Mouse (Mus musculus): Measurements from ENCODE around the gene March1. TPM values are rescaled to one million over a fixed set of nuclear protein-coding genes. Genes with fewer than 3 reads are reported as not detected.

The March1 gene
- polyA plus RNA-seq, 1 experiment from 2014 or later: 0.77 TPM

DNA sequence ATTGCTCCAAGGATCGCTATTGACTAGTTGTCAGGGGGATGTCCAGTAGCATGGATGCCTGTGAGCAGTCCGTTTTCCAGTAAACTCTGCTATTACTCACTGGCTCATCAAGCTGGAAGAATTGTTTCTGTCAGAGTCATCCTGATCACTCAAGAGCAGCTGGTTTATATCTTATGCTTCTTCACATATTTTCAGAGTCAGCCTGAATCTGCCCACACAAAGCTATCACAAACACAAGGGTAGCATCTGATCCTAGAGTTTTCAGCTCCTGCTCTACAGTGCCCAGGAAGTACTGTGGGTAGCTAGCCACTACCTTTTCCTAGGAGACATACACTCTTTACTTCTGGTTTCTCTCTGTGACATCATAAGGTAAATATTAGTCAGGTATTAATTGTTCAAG lies 405.1 kb downstream of the March1 start:
- no peaks in the 10 kb centered on the region for H3K36me3 ChIP-seq

DNA sequence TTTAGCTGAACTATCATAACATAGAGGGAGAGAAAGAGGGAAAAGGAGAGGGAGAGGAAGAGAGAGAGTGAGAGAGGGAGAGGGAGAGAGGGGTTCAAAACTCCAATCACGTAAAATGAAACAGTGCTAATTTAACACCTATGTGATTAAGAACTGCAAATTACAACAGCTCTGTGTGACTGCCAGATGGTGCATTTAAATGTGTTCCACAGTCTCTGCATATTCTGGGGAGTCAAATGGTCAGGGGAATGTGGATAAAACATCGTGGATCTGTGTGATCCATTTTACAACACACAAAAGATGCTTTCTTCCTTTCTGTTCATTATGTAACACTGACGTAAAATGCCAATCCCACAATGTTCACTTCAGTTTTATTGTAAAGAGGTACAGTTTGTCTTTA lies 416.0 kb downstream of the March1 start:
- H3K36me3 ChIP-seq: no peaks in the 10 kb centered on the region
- H3K9me3 ChIP-seq (replicated peaks): no peaks in the 10 kb centered on the region
- no peaks in the 10 kb centered on the region for H3K27me3 ChIP-seq
- no peaks in the 10 kb centered on the region for H3K4me1 ChIP-seq
- H3K9ac ChIP-seq: no peak overlapping the region
- no peak overlapping the region for H3K4me2 ChIP-seq (replicated peaks)
- no peak overlapping the region for H3K4me3 ChIP-seq (replicated peaks)
- H3K27ac ChIP-seq (replicated peaks): no peak overlapping the region
- WGBS: 73% methylated on average over 3 of the region's 3 CpGs
- ATAC-seq (ENCODE audit: insufficient number of reproducible peaks, low FRiP score, low TSS enrichment, low read depth): no peak

More for the DNA sequence above, 405.1 kb downstream of the March1 start:
- Histone ChIP-seq H3K27ac (replicated peaks) (no peak overlapping the region), H3K27me3 (no peaks in the 10 kb centered on the region), H3K4me3 (replicated peaks) (no peak overlapping the region), H3K4me1 (no peaks in the 10 kb centered on the region), H3K9me3 (replicated peaks) (no peaks in the 10 kb centered on the region), H3K9ac (no peak overlapping the region), H3K4me2 (replicated peaks) (no peak overlapping the region)
- ATAC-seq (ENCODE audit: insufficient number of reproducible peaks, low FRiP score, low TSS enrichment, low read depth): no peak
- WGBS: 82% methylated on average over 2 of the region's 2 CpGs

DNA sequence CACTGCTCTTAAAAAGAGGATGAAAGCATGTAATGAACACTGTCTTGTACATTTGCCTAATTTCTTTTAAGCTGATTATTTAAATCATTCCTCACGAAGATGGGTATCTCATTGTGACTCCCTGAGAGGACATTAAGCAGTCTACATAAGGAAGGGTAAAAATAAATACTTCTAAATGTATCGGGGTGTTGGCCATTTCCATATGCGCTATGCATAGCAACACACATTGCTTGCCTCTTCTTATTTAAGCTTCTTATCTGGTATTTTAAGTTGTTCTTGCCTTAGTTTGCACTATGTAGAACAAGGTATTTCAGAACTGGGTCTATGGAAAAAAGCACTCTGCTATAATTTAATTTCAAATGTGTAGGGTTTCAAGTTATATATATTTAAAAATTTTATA lies 416.7 kb downstream of the March1 start:
- no peak overlapping the region for H3K4me3 ChIP-seq (replicated peaks)
- no peaks in the 10 kb centered on the region for H3K27me3 ChIP-seq
- no peak overlapping the region for H3K4me2 ChIP-seq (replicated peaks)
- H3K4me1 ChIP-seq: no peaks in the 10 kb centered on the region
- no peak for ATAC-seq (ENCODE audit: insufficient number of reproducible peaks, low FRiP score, low TSS enrichment, low read depth)
- no peaks in the 10 kb centered on the region for H3K9me3 ChIP-seq (replicated peaks)
- H3K9ac ChIP-seq: no peak overlapping the region
- no peak overlapping the region for H3K27ac ChIP-seq (replicated peaks)
- 85% methylated on average over 3 of the region's 3 CpGs for WGBS
- H3K36me3 ChIP-seq: no peaks in the 10 kb centered on the region

DNA sequence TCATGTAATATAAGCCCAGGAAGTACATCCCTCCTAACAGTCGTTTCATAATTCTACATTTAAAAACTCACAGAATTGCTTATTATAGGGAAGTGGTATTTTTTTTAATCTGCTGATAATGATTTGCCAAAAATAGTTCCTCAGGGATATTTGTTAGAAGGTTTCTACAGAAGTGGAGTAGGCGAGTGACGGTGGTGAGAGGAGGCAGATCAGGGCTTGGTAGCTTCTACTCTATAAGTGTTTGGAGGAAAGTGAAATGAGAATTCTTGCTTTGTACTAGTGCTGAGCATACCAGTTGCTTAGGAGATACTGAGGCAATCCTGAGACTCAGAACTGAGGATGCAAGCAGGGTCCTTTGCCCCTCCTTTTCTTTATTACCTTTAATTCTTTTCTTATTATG lies 476.5 kb downstream of the March1 start:
- Histone ChIP-seq H3K9me3 (replicated peaks) (no peaks in the 10 kb centered on the region), H3K27ac (replicated peaks) (no peak overlapping the region), H3K27me3 (no peaks in the 10 kb centered on the region), H3K36me3 (no peaks in the 10 kb centered on the region), H3K4me3 (replicated peaks) (no peak overlapping the region), H3K4me2 (replicated peaks) (no peak overlapping the region), H3K9ac (no peak overlapping the region), H3K4me1 (no peaks in the 10 kb centered on the region)
- ATAC-seq (ENCODE audit: insufficient number of reproducible peaks, low FRiP score, low TSS enrichment, low read depth): no peak
- 84% methylated on average over 3 of the region's 3 CpGs for WGBS

- Histone ChIP-seq H3K36me3 (no peaks in the 10 kb centered on the region), H3K4me1 (no peaks in the 10 kb centered on the region), H3K9me3 (replicated peaks) (no peaks in the 10 kb centered on the region), H3K4me3 (replicated peaks) (no peak overlapping the region), H3K27me3 (no peaks in the 10 kb centered on the region), H3K27ac (replicated peaks) (no peak overlapping the region), H3K4me2 (replicated peaks) (no peak overlapping the region), H3K9ac (no peak overlapping the region)
- 64% methylated on average over 1 of the region's 1 CpGs for WGBS
- no peak for ATAC-seq (ENCODE audit: insufficient number of reproducible peaks, low FRiP score, low TSS enrichment, low read depth)
Measured at GRCm38 (mm10) chr8:66098148-66098547, 480.4 kb downstream of the March1 start.

GRCm38 (mm10) chr8:66119294-66119693 lies 501.6 kb downstream of the March1 start:
- Histone ChIP-seq H3K9ac (no peak overlapping the region), H3K27ac (replicated peaks) (no peak overlapping the region), H3K9me3 (replicated peaks) (no peaks in the 10 kb centered on the region), H3K4me3 (replicated peaks) (no peak overlapping the region), H3K36me3 (no peaks in the 10 kb centered on the region), H3K27me3 (no peaks in the 10 kb centered on the region), H3K4me1 (no peaks in the 10 kb centered on the region), H3K4me2 (replicated peaks) (no peak overlapping the region)
- WGBS: 74% methylated on average over 2 of the region's 2 CpGs
- ATAC-seq (ENCODE audit: insufficient number of reproducible peaks, low FRiP score, low TSS enrichment, low read depth): no peak

DNA sequence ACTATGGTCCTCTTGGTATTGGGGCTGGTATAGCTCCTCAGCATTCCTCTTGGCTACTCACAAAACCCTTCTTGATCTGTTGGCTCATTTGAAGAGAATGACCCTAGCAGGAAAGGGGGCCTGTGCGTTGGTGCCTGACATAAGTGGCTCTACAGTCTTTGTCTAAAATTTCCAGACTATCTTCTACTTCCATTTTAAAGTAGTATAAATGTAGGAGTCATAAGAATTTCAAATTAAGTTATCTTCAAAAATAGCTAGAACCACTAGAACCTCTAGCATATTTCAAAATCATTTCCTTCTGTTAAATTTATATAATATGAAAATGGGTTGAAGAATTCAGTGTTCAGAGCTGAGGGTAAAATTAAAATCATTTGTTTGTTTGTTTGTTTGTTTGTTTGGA lies 541.9 kb downstream of the March1 start:
- no peaks in the 10 kb centered on the region for H3K36me3 ChIP-seq
- H3K27ac ChIP-seq (replicated peaks): no peak overlapping the region
- H3K27me3 ChIP-seq: no peaks in the 10 kb centered on the region
- H3K4me1 ChIP-seq: no peaks in the 10 kb centered on the region
- H3K4me3 ChIP-seq (replicated peaks): no peak overlapping the region
- no peak overlapping the region for H3K9ac ChIP-seq
- no peaks in the 10 kb centered on the region for H3K9me3 ChIP-seq (replicated peaks)
- WGBS: 82% methylated on average over 1 of the region's 1 CpGs
- no peak for ATAC-seq (ENCODE audit: insufficient number of reproducible peaks, low FRiP score, low TSS enrichment, low read depth)
- no peak overlapping the region for H3K4me2 ChIP-seq (replicated peaks)

DNA sequence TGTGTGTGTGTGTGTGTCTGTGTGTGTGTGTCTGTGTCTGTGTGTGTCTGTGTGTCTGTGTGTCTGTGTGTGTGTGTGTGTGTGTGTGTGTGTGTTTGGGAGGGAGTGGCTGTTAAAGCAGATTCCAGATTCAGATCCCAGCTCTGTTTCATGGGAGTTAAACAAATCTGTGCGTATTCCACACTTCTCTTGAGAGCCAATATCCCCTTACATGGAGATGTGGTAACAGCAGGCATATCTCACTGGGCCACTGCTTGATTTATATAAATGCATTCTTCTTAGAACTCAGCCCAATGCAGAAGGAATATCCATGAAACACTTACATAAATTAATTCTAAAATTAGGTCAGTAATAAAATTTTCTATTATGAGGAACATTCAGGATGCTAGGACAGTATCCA lies 549.1 kb downstream of the March1 start:
- Histone ChIP-seq H3K27me3 (no peaks in the 10 kb centered on the region), H3K4me2 (replicated peaks) (no peak overlapping the region), H3K4me3 (replicated peaks) (no peak overlapping the region), H3K4me1 (no peaks in the 10 kb centered on the region), H3K27ac (replicated peaks) (no peak overlapping the region), H3K9me3 (replicated peaks) (no peaks in the 10 kb centered on the region), H3K9ac (no peak overlapping the region), H3K36me3 (no peaks in the 10 kb centered on the region)
- 52% methylated on average over 1 of the region's 1 CpGs for WGBS
- ATAC-seq (ENCODE audit: insufficient number of reproducible peaks, low FRiP score, low TSS enrichment, low read depth): no peak

- Histone ChIP-seq H3K27me3 (no peaks in the 10 kb centered on the region), H3K4me1 (no peaks in the 10 kb centered on the region), H3K36me3 (no peaks in the 10 kb centered on the region), H3K27ac (replicated peaks) (no peak overlapping the region), H3K4me3 (replicated peaks) (no peak overlapping the region), H3K9me3 (replicated peaks) (no peaks in the 10 kb centered on the region), H3K4me2 (replicated peaks) (no peak overlapping the region), H3K9ac (no peak overlapping the region)
- 68% methylated on average over 2 of the region's 2 CpGs for WGBS
- no peak for ATAC-seq (ENCODE audit: insufficient number of reproducible peaks, low FRiP score, low TSS enrichment, low read depth)
Measured at GRCm38 (mm10) chr8:66167405-66168173, 549.9 kb downstream of the March1 start.

DNA sequence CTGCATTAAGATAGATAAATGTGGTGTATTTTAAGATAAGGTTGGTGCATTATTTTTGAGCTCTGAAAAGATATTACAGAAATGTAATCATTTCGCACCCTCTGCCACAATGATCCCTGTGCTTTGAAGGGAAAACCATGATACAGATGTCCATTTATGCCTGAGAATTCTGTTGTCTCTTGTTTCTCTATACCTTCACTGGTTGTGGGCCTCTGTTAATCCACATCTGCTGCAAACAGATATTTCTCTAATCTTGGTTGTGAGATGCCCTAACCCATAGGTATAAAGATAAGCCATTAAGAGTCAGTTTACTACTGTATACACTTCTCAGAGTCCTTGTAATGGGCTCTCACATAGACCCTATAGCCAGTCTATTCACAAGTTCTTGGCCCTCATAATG lies 561.6 kb downstream of the March1 start:
- Histone ChIP-seq H3K9ac (no peak overlapping the region), H3K4me1 (no peaks in the 10 kb centered on the region)

GRCm38 (mm10) chr8:66181265-66181664 lies 563.6 kb downstream of the March1 start:
- Histone ChIP-seq H3K9me3 (replicated peaks) (no peaks in the 10 kb centered on the region), H3K27ac (replicated peaks) (no peak overlapping the region), H3K4me2 (replicated peaks) (no peak overlapping the region), H3K4me1 (no peaks in the 10 kb centered on the region), H3K27me3 (no peaks in the 10 kb centered on the region), H3K4me3 (replicated peaks) (no peak overlapping the region), H3K9ac (no peak overlapping the region), H3K36me3 (no peaks in the 10 kb centered on the region)
- WGBS: 75% methylated on average over 4 of the region's 4 CpGs
- no peak for ATAC-seq (ENCODE audit: insufficient number of reproducible peaks, low FRiP score, low TSS enrichment, low read depth)

More for the DNA sequence above, 561.6 kb downstream of the March1 start:
- Histone ChIP-seq H3K4me2 (replicated peaks) (no peak overlapping the region), H3K27me3 (no peaks in the 10 kb centered on the region), H3K27ac (replicated peaks) (no peak overlapping the region), H3K4me3 (replicated peaks) (no peak overlapping the region), H3K36me3 (no peaks in the 10 kb centered on the region), H3K9me3 (replicated peaks) (no peaks in the 10 kb centered on the region)
- ATAC-seq (ENCODE audit: insufficient number of reproducible peaks, low FRiP score, low TSS enrichment, low read depth): no peak
- WGBS: 98% methylated on average over 1 of the region's 1 CpGs

DNA sequence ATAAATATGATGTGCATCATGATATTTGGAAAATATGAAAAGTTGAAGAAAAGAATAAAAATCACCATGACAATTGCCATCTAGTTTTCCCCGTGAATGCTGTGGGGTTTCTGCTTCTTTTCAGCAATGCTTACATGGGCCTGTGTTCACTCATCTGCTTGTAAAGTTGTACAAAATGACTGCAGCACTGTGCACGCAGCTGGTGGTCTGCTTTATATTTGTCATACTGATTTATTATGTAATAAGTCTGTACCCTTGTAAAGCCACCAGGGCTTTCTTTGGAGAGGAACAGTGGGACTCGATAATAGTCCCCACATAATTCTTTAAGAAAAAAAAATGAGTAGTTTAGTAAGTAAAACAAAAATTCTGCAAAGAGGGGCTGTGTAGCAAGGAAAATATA lies 564.6 kb downstream of the March1 start:
- Histone ChIP-seq H3K27ac (replicated peaks) (no peak overlapping the region), H3K36me3 (no peaks in the 10 kb centered on the region), H3K4me3 (replicated peaks) (no peak overlapping the region), H3K27me3 (no peaks in the 10 kb centered on the region), H3K4me1 (no peaks in the 10 kb centered on the region), H3K9me3 (replicated peaks) (no peaks in the 10 kb centered on the region), H3K9ac (no peak overlapping the region), H3K4me2 (replicated peaks) (no peak overlapping the region)
- ATAC-seq (ENCODE audit: insufficient number of reproducible peaks, low FRiP score, low TSS enrichment, low read depth): no peak
- WGBS: 46% methylated on average over 3 of the region's 3 CpGs

All from embryonic facial prominence, embryonic 15.5 days (tissue).